Mouse (Mus musculus): Measurements from ENCODE around the gene Sall1.

DNA sequence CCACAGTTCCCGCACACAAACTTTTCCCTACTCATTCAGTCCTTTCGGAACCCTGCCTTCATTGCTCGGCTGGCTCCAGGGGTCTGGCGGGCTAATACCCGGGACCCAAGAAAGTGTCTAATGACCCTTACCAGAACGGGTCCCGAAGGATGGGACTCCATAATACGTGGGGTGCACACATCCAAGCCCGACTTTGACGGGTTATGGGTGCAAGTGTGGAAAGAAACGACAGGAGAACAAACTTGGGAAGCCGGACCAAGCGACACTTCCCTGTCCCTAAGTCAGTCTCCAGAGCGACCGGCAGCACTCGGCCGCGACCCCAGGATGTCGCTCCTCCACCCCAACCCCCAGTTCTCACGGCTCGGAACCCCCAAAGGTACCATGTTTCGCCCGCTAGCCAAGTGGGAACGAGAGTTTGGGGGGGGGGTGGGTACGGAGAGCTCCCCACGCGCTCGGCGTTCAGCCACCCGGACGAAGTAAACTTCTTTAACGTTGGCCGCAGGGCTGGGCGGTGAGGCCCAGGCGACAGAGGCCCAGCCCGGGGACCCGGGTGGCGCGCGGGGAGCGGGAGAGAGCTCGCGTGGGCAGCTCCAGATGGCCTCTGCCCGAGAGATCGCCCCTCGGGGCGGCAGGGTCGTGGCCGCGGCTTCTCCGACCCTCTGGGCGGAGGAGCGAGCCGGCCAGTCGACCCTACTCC is 2.4 kb downstream of the Sall1 start:
- no peak for TF ChIP-seq CTCF (IDR thresholded peaks at IDR 0.05; ENCODE audit: low read depth, low read length)
- no peak for TF ChIP-seq POLR2A (IDR thresholded peaks at IDR 0.05; ENCODE audit: insufficient read depth, low read length)
- no peak for TF ChIP-seq EP300 (IDR thresholded peaks at IDR 0.05; ENCODE audit: insufficient read depth, low read depth, low read length)

Data from ES-Bruce4 (cell line).